Mouse (Mus musculus) midbrain, postnatal 0 days (tissue): ENCODE results near the gene Arhgap4. TPM values are rescaled to one million over a fixed set of nuclear protein-coding genes. Genes with fewer than 3 reads are reported as not detected.

Experiments used
- ATAC-seq: fragments of 200-750 bp; cut with Nextera tagmentation; 2 replicates; pipeline ENCODE4 v1.8.0; 2017; ENCODE audit warnings: moderate number of reproducible peaks, mild to moderate bottlenecking, moderate TSS enrichment, moderate library complexity; ENCODE audit not compliant: low FRiP score
- DNase-seq: peaks from one replicate; pipeline ENCODE4 v3.0.0-alpha.2; 2015; ENCODE audit warnings: low spot score
- H3K27ac ChIP-seq: fragments of 300-500 bp; sonication (generic); 2 replicates; pipeline ENCODE4 v1.5.1; 2014; ENCODE audit warnings: low read depth, mild to moderate bottlenecking, low read length, mixed read lengths
- H3K27me3 ChIP-seq: fragments of 300-500 bp; sonication (generic); 2 replicates; pipeline ENCODE4 v1.6.1; 2014; ENCODE audit warnings: low read length, control low read depth, mixed read lengths; ENCODE audit not compliant: insufficient read depth
- H3K36me3 ChIP-seq: fragments of 300-500 bp; sonication (generic); 2 replicates; pipeline ENCODE4 v1.6.1; 2014; ENCODE audit warnings: low read length, control low read depth, mixed read lengths; ENCODE audit not compliant: insufficient read depth
- H3K4me1 ChIP-seq: fragments of 300-500 bp; sonication (generic); 2 replicates; pipeline ENCODE4 v1.6.1; 2014; ENCODE audit warnings: mild to moderate bottlenecking, control low read depth, antibody characterized with exemption, low read length, mixed read lengths; ENCODE audit not compliant: insufficient read depth
- H3K4me2 ChIP-seq: fragments of 300-500 bp; sonication (generic); 2 replicates; pipeline ENCODE4 v1.6.1; 2014; ENCODE audit warnings: low read depth, mild to moderate bottlenecking, low read length, mixed read lengths; ENCODE audit not compliant: poor library complexity, severe bottlenecking
- H3K4me3 ChIP-seq: fragments of 300-500 bp; sonication (generic); 2 replicates; pipeline ENCODE4 v1.5.1; 2014; ENCODE audit warnings: low read depth, mild to moderate bottlenecking, low read length, moderate library complexity
- H3K9ac ChIP-seq: fragments of 300-500 bp; sonication (generic); replicated peaks from 2 replicates; pipeline ENCODE4 v1.6.1; 2014; ENCODE audit warnings: mild to moderate bottlenecking, low read length, moderate library complexity, mixed read lengths; ENCODE audit not compliant: poor library complexity, severe bottlenecking
- H3K9me3 ChIP-seq: fragments of 300-500 bp; sonication (generic); 2 replicates; pipeline ENCODE4 v1.6.1; 2016; ENCODE audit warnings: low read length, control low read depth
- CTCF ChIP-seq: IDR thresholded peaks from 2 replicates; pipeline ENCODE4 v1.5.1; 2016; ENCODE audit warnings: antibody characterized with exemption, mild to moderate bottlenecking
- WGBS: fragments of 180-500 bp; shearing (Covaris S2); extraction: QIAGEN DNeasy Blood & Tissue Kit; methylation state at CpG from one replicate; pipeline ENCODE4 v1.1.7; 2014; 5-methylcytosine and 5-hydroxymethylcytosine counted together
- polyA plus RNA-seq: library from polyadenylated mRNA; unstranded; fragments of >200 nt; fragmentation: Nextera tagmentation; extraction: Ambion mirVana; gene quantifications from 2 replicates; pipeline ENCODE4 v1.2.1, GENCODE M21; 2015
- total RNA-seq: library from RNA; depleted of rRNA; stranded (reverse); fragments of >200 nt; gene quantifications from 2 replicates; pipeline ENCODE4 v1.2.3, GENCODE M21; 2014

Arhgap4 gene
- total and polyA plus RNA-seq, 2 experiments from 2014 or later: 1.4 to 4.8 TPM

GRCm38 (mm10) chrX:73966248-73967176 is 44.8 kb upstream of the Arhgap4 start, which contains the start of gene Hcfc1:
Hcfc1 (minus strand) TSS chrX:73966357.
- Histone ChIP-seq H3K4me2 (peak within 1 kb of the TSS; percentile 69), H3K27me3 (no peaks in the 10 kb centered on the region), H3K9me3 (no peaks in the 10 kb centered on the region), H3K4me3 (peak within 1 kb of the TSS; percentile 58), H3K9ac (peak within 1 kb of the TSS; percentile 72), H3K36me3 (no peaks in the 10 kb centered on the region), H3K4me1 (peaks cover 3% of the 10 kb centered on the region; the same call in 1 of the 2 replicates), H3K27ac (peak within 1 kb of the TSS; percentile 95)
- no peak for TF ChIP-seq CTCF
- DNase-seq (peak; percentile 89), ATAC-seq (peak; percentile 85)
- 18% methylated on average over 56 of the region's 58 CpGs for WGBS

- no peak for TF ChIP-seq CTCF
- Histone ChIP-seq H3K36me3 (no peaks in the 10 kb centered on the region), H3K4me2 (peak overlapping the region; percentile 69), H3K27me3 (no peaks in the 10 kb centered on the region), H3K9me3 (no peaks in the 10 kb centered on the region), H3K9ac (peak overlapping the region; percentile 47), H3K4me3 (peak overlapping the region; percentile 58), H3K4me1 (peaks cover 3% of the 10 kb centered on the region; the same call in 1 of the 2 replicates), H3K27ac (peak overlapping the region; percentile 95; the same call in 1 of the 2 replicates)
- peak; percentile 59 for DNase-seq
- WGBS: 19% methylated on average over 20 of the region's 20 CpGs
- ATAC-seq: no peak
Measured at GRCm38 (mm10) chrX:73965307-73965706, 43.6 kb upstream of the Arhgap4 start.

- DNase-seq (no peak), ATAC-seq (no peak)
- Histone ChIP-seq H3K27me3 (no peaks in the 10 kb centered on the region), H3K4me3 (peak overlapping the region; percentile 58), H3K4me2 (peak overlapping the region; percentile 69), H3K27ac (no peak overlapping the region), H3K9me3 (no peaks in the 10 kb centered on the region), H3K9ac (peak overlapping the region; percentile 50), H3K4me1 (peaks cover 3% of the 10 kb centered on the region; the same call in 1 of the 2 replicates), H3K36me3 (no peaks in the 10 kb centered on the region)
- TF ChIP-seq CTCF: no peak
- 46% methylated on average over 3 of the region's 3 CpGs for WGBS
Measured at GRCm38 (mm10) chrX:73964363-73964762, 42.7 kb upstream of the Arhgap4 start.

- Histone ChIP-seq H3K36me3 (peaks cover 35% of the 10 kb centered on the region), H3K4me2 (no peak overlapping the region), H3K27me3 (no peaks in the 10 kb centered on the region), H3K9ac (no peak overlapping the region), H3K27ac (no peak overlapping the region), H3K9me3 (no peaks in the 10 kb centered on the region), H3K4me1 (no peaks in the 10 kb centered on the region), H3K4me3 (no peak overlapping the region)
- no peak for TF ChIP-seq CTCF
- WGBS: 95% methylated on average over 6 of the region's 6 CpGs
- ATAC-seq (no peak), DNase-seq (no peak)
Measured at GRCm38 (mm10) chrX:73954988-73955387, 33.3 kb upstream of the Arhgap4 start.

GRCm38 (mm10) chrX:73952603-73953002 is 30.9 kb upstream of the Arhgap4 start:
- TF ChIP-seq CTCF: no peak
- Histone ChIP-seq H3K27me3 (no peaks in the 10 kb centered on the region), H3K9me3 (no peaks in the 10 kb centered on the region), H3K36me3 (peaks cover 50% of the 10 kb centered on the region), H3K4me2 (no peak overlapping the region), H3K27ac (no peak overlapping the region), H3K4me1 (no peaks in the 10 kb centered on the region), H3K9ac (no peak overlapping the region), H3K4me3 (no peak overlapping the region)
- DNase-seq (no peak), ATAC-seq (no peak)
- WGBS: 90% methylated on average over 5 of the region's 5 CpGs

GRCm38 (mm10) chrX:73949341-73949740 is 27.7 kb upstream of the Arhgap4 start:
- DNase-seq: no peak
- no peak overlapping the region for H3K4me2 ChIP-seq
- no peaks in the 10 kb centered on the region for H3K27me3 ChIP-seq
- WGBS: 92% methylated on average over 10 of the region's 10 CpGs
- no peak overlapping the region for H3K9ac ChIP-seq
- no peak for TF ChIP-seq CTCF
- H3K27ac ChIP-seq: no peak overlapping the region
- H3K4me1 ChIP-seq: no peaks in the 10 kb centered on the region
- H3K9me3 ChIP-seq: no peaks in the 10 kb centered on the region
- no peak for ATAC-seq
- H3K4me3 ChIP-seq: no peak overlapping the region
- H3K36me3 ChIP-seq: peaks cover 53% of the 10 kb centered on the region
